Mouse (Mus musculus) kidney, embryonic 16.5 days (tissue): ENCODE measurements around the gene Hps5. TPM values are rescaled to one million over a fixed set of nuclear protein-coding genes. Genes with fewer than 3 reads are reported as not detected.

Source experiments
- ATAC-seq: fragments of 200-750 bp; cut with Nextera tagmentation; 2 replicates; pipeline ENCODE4 v1.8.0; 2017; ENCODE audit warnings: moderate TSS enrichment; ENCODE audit not compliant: low FRiP score, low TSS enrichment
- H3K27ac ChIP-seq: fragments of 300-500 bp; sonication (generic); 2 replicates; pipeline ENCODE4 v1.5.1; 2014; ENCODE audit warnings: low read length
- H3K27me3 ChIP-seq: fragments of 300-500 bp; sonication (generic); 2 replicates; pipeline ENCODE4 v1.6.1; 2014; ENCODE audit warnings: low read length, control low read depth, mixed read lengths; ENCODE audit not compliant: insufficient read depth
- H3K36me3 ChIP-seq: fragments of 300-500 bp; sonication (generic); 2 replicates; pipeline ENCODE4 v1.6.1; 2014; ENCODE audit warnings: low read length, control low read depth, mixed read lengths; ENCODE audit not compliant: insufficient read depth
- H3K4me1 ChIP-seq: fragments of 300-500 bp; sonication (generic); 2 replicates; pipeline ENCODE4 v1.6.1; 2014; ENCODE audit warnings: low read length, control low read depth, mixed read lengths; ENCODE audit not compliant: insufficient read depth
- H3K4me2 ChIP-seq: fragments of 300-500 bp; sonication (generic); replicated peaks from 2 replicates; pipeline ENCODE4 v1.6.1; 2014; ENCODE audit warnings: low read depth, low read length
- H3K4me3 ChIP-seq: fragments of 300-500 bp; sonication (generic); 2 replicates; pipeline ENCODE4 v1.5.1; 2014; ENCODE audit warnings: mild to moderate bottlenecking, low read length
- H3K9ac ChIP-seq: fragments of 300-500 bp; sonication (generic); replicated peaks from 2 replicates; pipeline ENCODE4 v1.6.1; 2014; ENCODE audit warnings: low read length
- H3K9me3 ChIP-seq: fragments of 300-500 bp; sonication (generic); 2 replicates; pipeline ENCODE4 v1.6.1; 2016; ENCODE audit warnings: low read length, control low read depth
- WGBS: fragments of 180-500 bp; shearing (Covaris S2); extraction: QIAGEN DNeasy Blood & Tissue Kit; methylation state at CpG from one replicate; pipeline ENCODE4 v1.1.7; 2014; 5-methylcytosine and 5-hydroxymethylcytosine counted together
- polyA plus RNA-seq: library from polyadenylated mRNA; unstranded; fragments of >200 nt; fragmentation: Nextera tagmentation; extraction: Ambion mirVana; gene quantifications from 2 replicates; pipeline ENCODE4 v1.2.1, GENCODE M21; 2015

Hps5 gene
- polyA plus RNA-seq, 1 experiment from 2014 or later: 30.9 TPM

DNA sequence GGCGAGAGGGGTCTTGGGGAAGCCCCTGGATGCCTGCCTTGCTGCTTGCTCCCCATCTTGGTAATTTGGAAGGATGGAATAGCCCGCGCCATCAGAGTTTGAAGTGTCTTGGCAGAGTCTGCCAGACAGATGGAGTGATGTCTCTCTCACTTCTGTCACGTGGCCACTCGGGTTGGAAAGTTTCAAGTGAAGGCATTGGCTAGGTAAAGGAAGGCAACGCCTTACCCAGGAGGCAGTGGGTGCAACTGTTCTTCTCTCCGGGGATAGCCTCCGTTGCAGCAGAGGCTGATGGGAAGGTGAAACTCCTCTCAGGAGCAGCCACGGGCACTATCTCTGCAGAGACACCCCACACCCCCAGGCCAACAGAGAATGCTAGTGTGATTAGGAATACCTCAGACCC, 75.4 kb downstream of the Hps5 start:
- H3K36me3 ChIP-seq: no peaks in the 10 kb centered on the region
- H3K27me3 ChIP-seq: no peaks in the 10 kb centered on the region
- 80% methylated on average over 9 of the region's 9 CpGs for WGBS
- no peak overlapping the region for H3K9ac ChIP-seq
- no peak for ATAC-seq
- H3K4me2 ChIP-seq: no peak overlapping the region
- no peaks in the 10 kb centered on the region for H3K9me3 ChIP-seq
- H3K4me1 ChIP-seq: no peaks in the 10 kb centered on the region
- no peak overlapping the region for H3K27ac ChIP-seq
- no peak overlapping the region for H3K4me3 ChIP-seq

DNA sequence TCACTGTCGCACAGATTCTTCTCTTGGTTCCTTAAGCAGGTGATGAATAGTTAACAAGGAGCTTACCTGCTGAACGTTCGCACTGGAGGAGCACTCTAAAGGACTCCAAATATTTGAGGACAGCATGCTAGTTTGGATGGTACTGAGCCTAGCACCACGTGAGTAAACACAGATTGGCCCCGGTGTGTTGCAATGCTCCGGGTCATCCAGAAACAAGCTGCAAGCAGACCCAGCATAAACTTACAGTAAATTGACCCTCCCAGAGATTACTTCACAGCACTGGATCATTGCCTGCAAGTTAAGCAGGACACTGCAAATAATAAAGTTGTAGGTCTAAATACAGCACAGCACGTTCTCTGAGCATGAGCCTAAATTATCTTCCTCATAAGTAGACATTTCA, 76.3 kb downstream of the Hps5 start:
- H3K9ac ChIP-seq: no peak overlapping the region
- H3K4me2 ChIP-seq: no peak overlapping the region
- WGBS: 80% methylated on average over 7 of the region's 7 CpGs
- no peaks in the 10 kb centered on the region for H3K36me3 ChIP-seq
- H3K4me3 ChIP-seq: no peak overlapping the region
- no peaks in the 10 kb centered on the region for H3K4me1 ChIP-seq
- no peak for ATAC-seq
- H3K27ac ChIP-seq: no peak overlapping the region
- no peaks in the 10 kb centered on the region for H3K9me3 ChIP-seq
- no peaks in the 10 kb centered on the region for H3K27me3 ChIP-seq

DNA sequence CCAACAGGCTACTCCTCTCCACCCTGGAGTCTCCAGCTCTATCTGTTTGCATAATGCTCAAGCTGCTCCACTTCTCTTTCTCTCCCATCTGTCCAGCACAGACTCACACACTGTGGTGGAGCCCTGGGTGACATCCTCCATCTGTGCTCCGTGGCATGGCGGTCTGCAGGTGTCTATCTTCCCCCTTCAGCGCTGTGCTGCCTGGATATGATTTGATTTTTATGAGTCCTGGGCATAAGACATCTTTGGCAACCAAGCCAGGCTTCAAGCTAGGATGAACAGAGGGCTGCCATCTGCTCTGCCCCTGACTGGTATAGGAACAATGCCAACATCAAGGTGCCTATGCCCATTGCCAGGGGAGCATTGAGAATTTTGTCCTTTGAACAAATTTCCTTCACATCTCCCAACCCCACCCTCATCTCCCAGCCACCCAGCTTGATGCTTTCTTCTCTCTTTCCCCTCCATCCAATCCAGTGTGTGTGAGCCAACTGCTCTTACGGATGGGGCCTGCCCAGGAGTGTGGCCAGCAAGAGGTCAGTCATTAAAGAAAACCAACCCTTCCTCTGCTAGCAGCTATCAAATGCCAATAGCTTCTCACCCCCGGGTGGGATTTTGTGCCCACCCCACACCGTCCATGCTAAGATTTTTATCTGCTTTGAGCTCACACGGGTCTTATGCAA, 77.1 kb downstream of the Hps5 start:
- 80% methylated on average over 7 of the region's 7 CpGs for WGBS
- Histone ChIP-seq H3K36me3 (no peaks in the 10 kb centered on the region), H3K27ac (no peak overlapping the region), H3K4me2 (no peak overlapping the region), H3K9me3 (no peaks in the 10 kb centered on the region), H3K4me1 (0 out of 2 replicates have a peak, but pooled peaks cover under 1% of the 10 kb centered on the region), H3K9ac (no peak overlapping the region), H3K27me3 (no peaks in the 10 kb centered on the region), H3K4me3 (no peak overlapping the region)
- ATAC-seq: no peak

DNA sequence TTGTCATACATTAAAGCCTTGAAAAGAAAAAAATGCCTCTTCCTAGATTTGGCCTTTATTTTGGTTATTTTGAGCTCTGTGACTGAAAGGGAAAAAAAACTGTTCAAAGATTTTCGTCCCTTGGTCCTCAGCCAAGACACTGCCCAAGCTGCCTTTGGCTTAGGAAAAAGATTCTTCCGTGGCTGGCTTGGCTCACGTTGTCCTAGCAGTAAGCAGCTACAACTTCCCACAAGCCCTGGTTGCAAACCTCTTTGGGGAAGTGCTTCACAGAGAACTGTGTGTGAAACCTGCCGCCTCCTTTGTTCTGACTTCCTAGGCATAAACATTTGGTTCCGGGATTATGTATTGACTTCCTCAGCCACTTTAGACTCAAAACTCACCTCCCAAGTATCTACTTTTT, 79.0 kb downstream of the Hps5 start:
- H3K9ac ChIP-seq: no peak overlapping the region

DNA sequence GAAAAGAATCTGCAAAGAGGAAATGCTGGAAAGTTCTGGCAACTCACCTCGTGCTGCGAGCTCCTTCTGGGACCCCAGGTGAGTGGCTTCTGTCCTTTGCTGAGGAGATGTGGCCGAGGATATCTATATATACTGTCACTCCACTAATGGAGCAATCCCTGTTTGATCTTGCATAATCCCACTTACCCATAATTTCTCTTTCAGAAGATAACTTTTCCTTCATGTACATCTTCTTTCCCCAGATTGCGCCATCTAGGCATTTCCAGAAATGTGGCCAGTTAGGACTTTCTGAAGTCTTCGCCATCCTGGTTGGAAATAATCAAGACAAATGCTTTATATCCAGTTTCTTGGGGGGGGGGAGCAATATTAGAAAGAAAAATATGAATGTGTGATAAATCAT, 80.3 kb downstream of the Hps5 start, which contains the start of gene Saa3:
TSS of gene Saa3 (minus strand) at position 101 of the 400 bp plus-strand sequence.
- H3K9ac ChIP-seq: no peak within 1 kb of the TSS
- ATAC-seq: no peak
- H3K4me1 ChIP-seq: 0 out of 2 replicates have a peak, but pooled peaks cover 2% of the 10 kb centered on the region
- H3K9me3 ChIP-seq: no peaks in the 10 kb centered on the region
- H3K36me3 ChIP-seq: no peaks in the 10 kb centered on the region
- no peak within 1 kb of the TSS for H3K4me2 ChIP-seq
- no peak within 1 kb of the TSS for H3K27ac ChIP-seq
- no peak within 1 kb of the TSS for H3K4me3 ChIP-seq
- no peaks in the 10 kb centered on the region for H3K27me3 ChIP-seq
- 88% methylated on average over 5 of the region's 5 CpGs for WGBS

More for the DNA sequence above, 79.0 kb downstream of the Hps5 start:
- Histone ChIP-seq H3K4me3 (no peak overlapping the region), H3K4me2 (no peak overlapping the region), H3K4me1 (0 out of 2 replicates have a peak, but pooled peaks cover 2% of the 10 kb centered on the region), H3K9me3 (no peaks in the 10 kb centered on the region), H3K27ac (no peak overlapping the region), H3K36me3 (no peaks in the 10 kb centered on the region), H3K27me3 (no peaks in the 10 kb centered on the region)
- ATAC-seq: no peak
- WGBS: 46% methylated on average over 5 of the region's 5 CpGs

DNA sequence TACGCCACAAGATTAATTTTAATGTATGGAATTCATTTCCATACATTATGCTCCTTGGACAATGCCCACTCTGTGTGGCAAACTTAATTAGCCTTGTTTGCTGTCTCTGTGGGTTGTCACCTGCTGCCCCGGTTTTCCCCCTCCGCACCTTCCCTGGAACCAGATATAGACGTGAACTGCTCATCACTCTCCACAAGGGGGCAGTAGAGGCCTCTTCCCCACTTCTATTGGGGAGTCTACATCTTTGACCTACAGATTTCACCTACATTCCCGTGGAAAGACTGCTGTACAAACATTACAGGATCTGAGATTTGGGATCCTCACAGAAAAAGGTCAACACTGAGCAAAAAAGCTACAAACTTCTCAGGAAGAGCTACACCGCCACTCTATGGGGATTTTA, 81.3 kb downstream of the Hps5 start:
- Histone ChIP-seq H3K36me3 (no peaks in the 10 kb centered on the region), H3K4me2 (no peak overlapping the region), H3K9me3 (no peaks in the 10 kb centered on the region), H3K27me3 (no peaks in the 10 kb centered on the region), H3K4me1 (peaks cover 5% of the 10 kb centered on the region), H3K9ac (no peak overlapping the region), H3K27ac (no peak overlapping the region), H3K4me3 (no peak overlapping the region)
- WGBS: 32% methylated on average over 6 of the region's 6 CpGs
- ATAC-seq: no peak

DNA sequence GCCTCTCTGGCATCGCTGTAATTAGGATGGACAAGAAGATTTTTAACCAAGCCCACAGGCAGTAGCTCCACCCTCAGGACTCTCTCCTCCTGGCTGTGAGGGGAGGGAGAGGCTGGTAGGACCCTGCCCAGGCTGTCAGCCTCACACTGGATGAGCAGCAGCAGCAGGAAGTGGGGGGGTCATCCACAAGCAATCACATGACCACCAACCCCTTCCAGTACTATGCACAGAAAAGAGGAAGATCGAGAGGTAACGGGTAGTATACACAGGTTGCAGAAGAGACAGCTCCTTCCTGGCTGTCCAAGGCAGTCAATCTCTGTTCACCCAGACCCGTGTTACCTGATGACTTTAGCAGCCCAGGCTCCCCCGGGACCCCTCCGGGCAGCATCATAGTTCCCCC, 83.6 kb downstream of the Hps5 start:
- ATAC-seq: no peak
- H3K4me2 ChIP-seq: no peak overlapping the region
- 71% methylated on average over 6 of the region's 6 CpGs for WGBS
- H3K4me1 ChIP-seq: peaks cover 9% of the 10 kb centered on the region
- H3K36me3 ChIP-seq: peaks cover 7% of the 10 kb centered on the region
- H3K9ac ChIP-seq: no peak overlapping the region
- no peaks in the 10 kb centered on the region for H3K9me3 ChIP-seq
- no peak overlapping the region for H3K27ac ChIP-seq
- no peak overlapping the region for H3K4me3 ChIP-seq
- no peaks in the 10 kb centered on the region for H3K27me3 ChIP-seq

Other genes with a start within 250 kb of the Hps5 start
- 14.7 and 16.5 TPM in 2 replicates for gene Sergef, start 156.3 kb downstream of the Hps5 start, polyA plus RNA-seq
- gene Tph1, start 123.5 kb downstream of the Hps5 start, polyA plus RNA-seq: 1.9 and 2.2 TPM in 2 replicates
- 33.3 and 34.1 TPM in 2 replicates for gene Saal1, start 85.4 kb downstream of the Hps5 start, polyA plus RNA-seq
- 0.57 TPM in 1 of 2 replicates, not detected in the other for gene Saa3, start 80.4 kb downstream of the Hps5 start, polyA plus RNA-seq
- 0.08 TPM in 1 of 2 replicates, not detected in the other for gene Saa4, start 63.5 kb downstream of the Hps5 start, polyA plus RNA-seq
- 2.3 and 2.5 TPM in 2 replicates for gene Saa1, start 53.1 kb downstream of the Hps5 start, polyA plus RNA-seq
- 0.63 TPM in 1 of 2 replicates, not detected in the other for gene Saa2, start 44.3 kb downstream of the Hps5 start, polyA plus RNA-seq
- gene Gtf2h1, start within 50 bp of the Hps5 start, polyA plus RNA-seq: 45.7 and 50.5 TPM in 2 replicates
- 1,802 and 1,946 TPM in 2 replicates for gene Ldha, start 45.4 kb upstream of the Hps5 start, polyA plus RNA-seq
- 0.17 TPM in 1 of 2 replicates, not detected in the other for gene Ldhc, start 65.1 kb upstream of the Hps5 start, polyA plus RNA-seq
- 163 and 179 TPM in 2 replicates for gene Tsg101, start 123.9 kb upstream of the Hps5 start, polyA plus RNA-seq
- 11.0 and 12.8 TPM in 2 replicates for gene Uevld, start 162.5 kb upstream of the Hps5 start, polyA plus RNA-seq
- not detected in 2 replicates for gene Gm9999, start 187.5 kb upstream of the Hps5 start, polyA plus RNA-seq
- 20.9 and 21.1 TPM in 2 replicates for gene Spty2d1, start 212.3 kb upstream of the Hps5 start, polyA plus RNA-seq